ENCODE assay signal across 8 mouse cellular contexts in the genomic region with DNA sequence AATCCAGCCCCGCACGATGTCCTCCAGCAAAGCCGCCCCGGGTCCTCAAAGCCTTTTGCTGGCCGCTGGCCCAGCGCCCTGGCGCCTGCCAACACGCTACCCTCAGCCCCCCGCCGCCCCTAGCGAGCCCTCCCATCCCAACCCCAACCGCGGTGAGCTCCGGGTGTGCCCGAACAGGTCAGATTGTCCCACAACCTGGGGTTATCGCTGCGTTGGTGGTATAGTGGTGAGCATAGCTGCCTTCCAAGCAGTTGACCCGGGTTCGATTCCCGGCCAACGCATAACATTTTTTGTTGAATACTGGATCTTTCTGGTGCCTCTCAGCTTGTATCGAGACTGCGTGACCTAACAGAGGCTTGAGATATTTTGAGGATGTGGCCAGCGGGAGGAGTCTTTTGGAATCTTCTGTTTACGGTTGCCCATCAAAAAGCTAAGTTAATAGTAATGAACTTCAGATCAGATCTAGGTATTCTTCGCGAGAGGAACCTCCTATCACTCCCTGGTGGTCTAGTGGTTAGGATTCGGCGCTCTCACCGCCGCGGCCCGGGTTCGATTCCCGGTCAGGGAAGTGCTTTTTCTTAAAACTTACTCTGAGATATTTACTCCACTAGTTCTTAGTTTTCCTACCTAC. TPM values are rescaled to one million over a fixed set of nuclear protein-coding genes. Genes with fewer than 3 reads are reported as not detected.
DNase-seq lines count a peak whose midpoint lies in the region; ATAC-seq lines count a peak whose summit lies in the region.

No protein-coding gene starts in this region.

- ATAC-seq in heart, embryonic 15.5 days (replicated peaks; ENCODE audit: insufficient number of reproducible peaks, insufficient read depth, low FRiP score, low read depth), result peak; percentile 88
- peak; percentile 80 for ATAC-seq in liver, embryonic 13.5 days (ENCODE audit: low read depth)
- ATAC-seq in stomach, embryonic 14.5 days (ENCODE audit: insufficient number of reproducible peaks, insufficient read depth, low FRiP score, low read depth), result peak; percentile 91

- peaks cover 7% of the 10 kb centered on the region; the same call in 1 of the 2 replicates for H3K27me3 ChIP-seq in forebrain, embryonic 10.5 days (ENCODE audit: poor library complexity, severe bottlenecking)
- H3K27me3 ChIP-seq in heart, embryonic 15.5 days, result no peaks in the 10 kb centered on the region
- no peaks in the 10 kb centered on the region for H3K27me3 ChIP-seq in liver, embryonic 13.5 days
- no peaks in the 10 kb centered on the region for H3K27me3 ChIP-seq in stomach, embryonic 14.5 days (ENCODE audit: control insufficient read depth, insufficient read depth, low read length)

- H3K4me1 ChIP-seq in forebrain, embryonic 10.5 days, result peaks cover 18% of the 10 kb centered on the region
- H3K4me1 ChIP-seq in heart, embryonic 15.5 days (replicated peaks), result no peaks in the 10 kb centered on the region; the same call in 1 of the 2 replicates
- H3K4me1 ChIP-seq in liver, embryonic 13.5 days (replicated peaks), result peaks cover 44% of the 10 kb centered on the region
- peaks cover 9% of the 10 kb centered on the region; the same call in 1 of the 2 replicates for H3K4me1 ChIP-seq in stomach, embryonic 14.5 days (ENCODE audit: control insufficient read depth, insufficient read depth, low read length)

- peak overlapping the region; percentile 76 for H3K4me3 ChIP-seq in forebrain, embryonic 10.5 days
- peak overlapping the region; percentile 72 for H3K4me3 ChIP-seq in heart, embryonic 15.5 days
- H3K4me3 ChIP-seq in liver, embryonic 13.5 days (replicated peaks), result peak overlapping the region; percentile 74
- peak overlapping the region; percentile 59 for H3K4me3 ChIP-seq in stomach, embryonic 14.5 days (ENCODE audit: low read depth, low read length)

- under 1% methylated on average over 35 of the region's 35 CpGs for WGBS in forebrain, embryonic 10.5 days
- 0% methylated on average over 35 of the region's 35 CpGs for WGBS in heart, embryonic 15.5 days
- WGBS in liver, embryonic 13.5 days (ENCODE audit: insufficient replicate concordance), result under 1% methylated on average over 35 of the region's 35 CpGs
- 0% methylated on average over 35 of the region's 35 CpGs for WGBS in stomach, embryonic 14.5 days

- no peaks in the 10 kb centered on the region for H3K36me3 ChIP-seq in forebrain, embryonic 10.5 days (replicated peaks)
- no peaks in the 10 kb centered on the region for H3K36me3 ChIP-seq in heart, embryonic 15.5 days
- no peaks in the 10 kb centered on the region for H3K36me3 ChIP-seq in liver, embryonic 13.5 days
- no peaks in the 10 kb centered on the region for H3K36me3 ChIP-seq in stomach, embryonic 14.5 days (ENCODE audit: control insufficient read depth, insufficient read depth, low read length)

- H3K9ac ChIP-seq in heart, embryonic 15.5 days, result peak overlapping the region; percentile 61
- peak overlapping the region; percentile 74 for H3K9ac ChIP-seq in liver, embryonic 13.5 days
- H3K9ac ChIP-seq in stomach, embryonic 14.5 days (replicated peaks; ENCODE audit: low read depth, low read length), result 0 out of 2 replicates have a peak overlapping the region, but pooled peaks have one; percentile 25

- H3K9me3 ChIP-seq in forebrain, embryonic 10.5 days, result no peaks in the 10 kb centered on the region
- no peaks in the 10 kb centered on the region for H3K9me3 ChIP-seq in heart, embryonic 15.5 days (replicated peaks)
- H3K9me3 ChIP-seq in liver, embryonic 13.5 days (replicated peaks), result no peaks in the 10 kb centered on the region
- no peaks in the 10 kb centered on the region for H3K9me3 ChIP-seq in stomach, embryonic 14.5 days (ENCODE audit: control insufficient read depth, low read depth, low read length)

- H3K4me2 ChIP-seq in heart, embryonic 15.5 days, result peak overlapping the region; percentile 74
- peak overlapping the region; percentile 88 for H3K4me2 ChIP-seq in liver, embryonic 13.5 days
- H3K4me2 ChIP-seq in stomach, embryonic 14.5 days (replicated peaks; ENCODE audit: low read depth, low read length), result peak overlapping the region; percentile 59

- peak overlapping the region; percentile 84 for H3K27ac ChIP-seq in forebrain, embryonic 10.5 days
- H3K27ac ChIP-seq in heart, embryonic 15.5 days, result peak overlapping the region; percentile 71
- peak overlapping the region; percentile 78 for H3K27ac ChIP-seq in liver, embryonic 13.5 days
- peak overlapping the region; percentile 48; the same call in 1 of the 2 replicates for H3K27ac ChIP-seq in stomach, embryonic 14.5 days (ENCODE audit: low read length)

- DNase-seq in CD8-positive naive resting alpha-beta T cell, adult 2 months (ENCODE audit: low read depth in 2 of 2, low spot score in 2 of 2), result peak; percentile 84 to 87
- peak; percentile 71 for DNase-seq in c-Kit-positive CD71-negative TER-119-negative erythroid progenitor cells, embryonic 14.5 days (ENCODE audit: low read depth)
- DNase-seq in forebrain, embryonic 10.5 days (ENCODE audit: extremely low spot score, low spot score), result peak; percentile 94
- DNase-seq in kidney, postnatal 14 days, result peak; percentile 88
- DNase-seq in liver, embryonic 13.5 days, result peak; percentile 71
- peak; percentile 81 to 86 for DNase-seq in natural killer cell, adult 2 months (ENCODE audit: low spot score in 2 of 2)

RNA-seq across cellular contexts. Expression of a gene that starts 11.1 kb away (rescaled TPM):
- polyA plus RNA-seq in forebrain, embryonic 10.5 days (2016; fragmentation: Nextera tagmentation; extraction: Ambion mirVana), result 2.2 and 2.8 TPM in 2 replicates
- 2.7 and 3.5 TPM in 2 replicates for polyA plus RNA-seq in heart, embryonic 15.5 days (2015; fragmentation: Nextera tagmentation; extraction: Ambion mirVana)
- polyA plus RNA-seq in liver, embryonic 13.5 days (2015; fragmentation: Nextera tagmentation; extraction: Ambion mirVana), result 1.8 and 2.5 TPM in 2 replicates
- polyA plus RNA-seq in stomach, embryonic 14.5 days (2014; fragmentation: Nextera tagmentation; extraction: Ambion mirVana), result 2.6 and 2.8 TPM in 2 replicates

RNA-seq across cellular contexts. Expression of a gene that starts 37.9 kb away (rescaled TPM):
- 3.2 and 4.5 TPM in 2 replicates for polyA plus RNA-seq in forebrain, embryonic 10.5 days (2016; fragmentation: Nextera tagmentation; extraction: Ambion mirVana)
- 10.4 and 11.9 TPM in 2 replicates for polyA plus RNA-seq in heart, embryonic 15.5 days (2015; fragmentation: Nextera tagmentation; extraction: Ambion mirVana)
- 17.9 and 23.1 TPM in 2 replicates for polyA plus RNA-seq in liver, embryonic 13.5 days (2015; fragmentation: Nextera tagmentation; extraction: Ambion mirVana)
- 11.1 and 14.8 TPM in 2 replicates for polyA plus RNA-seq in stomach, embryonic 14.5 days (2014; fragmentation: Nextera tagmentation; extraction: Ambion mirVana)

RNA-seq across cellular contexts. Expression of a gene that starts 47.7 kb away (rescaled TPM):
- 266 and 273 TPM in 2 replicates for polyA plus RNA-seq in forebrain, embryonic 10.5 days (2016; fragmentation: Nextera tagmentation; extraction: Ambion mirVana)
- 525 and 563 TPM in 2 replicates for polyA plus RNA-seq in heart, embryonic 15.5 days (2015; fragmentation: Nextera tagmentation; extraction: Ambion mirVana)
- 140 and 164 TPM in 2 replicates for polyA plus RNA-seq in liver, embryonic 13.5 days (2015; fragmentation: Nextera tagmentation; extraction: Ambion mirVana)
- polyA plus RNA-seq in stomach, embryonic 14.5 days (2014; fragmentation: Nextera tagmentation; extraction: Ambion mirVana), result 297 and 311 TPM in 2 replicates

RNA-seq across cellular contexts. Expression of a gene that starts 47.8 kb away (rescaled TPM):
- 0.16 and 0.22 TPM in 2 replicates for polyA plus RNA-seq in forebrain, embryonic 10.5 days (2016; fragmentation: Nextera tagmentation; extraction: Ambion mirVana)
- 0.63 and 1.7 TPM in 2 replicates for polyA plus RNA-seq in heart, embryonic 15.5 days (2015; fragmentation: Nextera tagmentation; extraction: Ambion mirVana)
- 0.14 TPM in 1 of 2 replicates, not detected in the other for polyA plus RNA-seq in liver, embryonic 13.5 days (2015; fragmentation: Nextera tagmentation; extraction: Ambion mirVana)
- 1.9 and 2.0 TPM in 2 replicates for polyA plus RNA-seq in stomach, embryonic 14.5 days (2014; fragmentation: Nextera tagmentation; extraction: Ambion mirVana)

Comparison
In these comparisons a context has a peak if more than half of its experiments do, and no peak if none do; other contexts are left out.
1. Peak in every context shown above with its lines: DNase-seq, ATAC-seq, H3K4me3 ChIP-seq and H3K27ac ChIP-seq.